Mouse (Mus musculus): ENCODE measurements at regions not wholly inside any gene's neighbourhood (a gene's known extent, or its start where the extent isn't known, plus 50 kb on each side); places are given as distances from the start of the nearest gene placed in this dataset.
"Not testable (repeated sequence)": the region's sequence is repeated elsewhere in the genome, so short reads cannot be mapped to it uniquely, and the experiment has no call there.

DNA sequence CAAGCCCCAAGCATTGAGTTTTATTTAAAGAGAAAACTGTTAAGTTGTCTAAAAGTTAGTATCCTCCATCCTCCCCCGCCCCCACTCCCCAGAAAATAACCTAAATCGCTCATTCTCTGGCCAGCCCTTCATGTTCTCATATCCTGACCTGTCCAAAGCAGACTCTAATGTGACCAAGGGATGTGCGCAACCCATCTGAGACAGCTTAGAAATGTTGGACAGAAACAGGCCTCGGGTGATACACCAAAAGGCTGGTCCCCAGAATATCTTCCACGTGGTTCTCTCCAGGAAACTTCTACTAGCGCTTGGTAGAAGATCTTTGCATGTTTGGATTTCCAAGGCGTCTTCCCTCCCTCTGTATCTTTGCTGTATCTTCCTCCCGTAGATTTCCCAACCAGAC is 482.8 kb downstream of the Tns1 start:
- no peak for DNase-seq

DNA sequence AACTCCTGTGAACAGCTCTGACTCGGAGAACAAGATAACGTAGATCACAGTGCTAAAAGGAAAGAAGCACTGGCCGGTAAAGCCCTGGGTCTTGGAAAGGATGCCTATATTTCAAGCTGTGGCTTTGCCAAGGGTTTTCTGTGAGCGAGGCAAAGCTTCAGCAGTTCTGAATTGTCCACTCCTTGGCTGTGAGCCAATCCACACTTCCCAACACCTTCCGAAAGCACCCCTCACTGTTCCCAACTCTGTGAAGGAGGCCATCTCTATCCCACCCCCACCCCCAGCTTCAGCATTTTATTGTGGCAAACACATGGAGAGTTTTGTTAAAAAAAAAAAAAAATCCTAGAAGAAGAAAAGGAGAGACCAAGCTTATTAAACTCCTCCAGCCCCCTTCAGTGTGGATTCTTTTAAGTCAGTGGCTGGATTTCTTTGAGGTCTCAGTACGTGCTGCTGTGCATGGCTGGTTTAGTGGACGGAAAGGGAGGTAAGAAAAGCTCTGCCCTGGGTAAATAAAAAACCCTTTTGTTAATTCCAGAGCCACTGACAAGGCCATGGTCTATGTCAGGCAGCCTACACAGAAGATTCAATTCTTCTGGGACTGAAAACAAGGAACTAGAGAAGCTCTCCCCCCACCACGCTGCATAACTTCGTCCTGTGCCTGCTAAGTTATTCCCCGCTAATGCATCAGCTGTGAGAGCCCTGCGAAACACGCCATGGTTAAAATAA is 483.4 kb downstream of the Tns1 start:
- no peak for DNase-seq

DNA sequence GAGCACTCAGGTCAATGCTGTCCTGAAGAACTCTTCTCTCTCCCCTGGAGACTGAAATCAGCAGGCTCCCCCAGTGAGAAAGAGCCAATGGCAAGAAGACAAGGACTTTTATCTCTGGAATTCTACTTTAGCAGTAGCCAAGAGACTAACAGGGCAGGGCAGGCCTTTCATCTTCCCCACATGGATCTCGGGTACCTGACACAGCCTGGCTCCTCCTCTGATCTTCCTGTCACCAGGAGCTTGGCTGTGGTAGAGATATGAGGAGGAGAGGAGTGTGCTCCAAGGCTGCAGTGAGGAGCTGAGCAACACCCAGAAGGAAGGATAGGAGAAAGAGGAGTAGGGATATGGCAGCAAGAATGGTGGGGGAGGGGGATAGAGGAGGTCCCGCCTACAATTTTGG is 488.5 kb downstream of the Tns1 start:
- DNase-seq: no peak

DNA sequence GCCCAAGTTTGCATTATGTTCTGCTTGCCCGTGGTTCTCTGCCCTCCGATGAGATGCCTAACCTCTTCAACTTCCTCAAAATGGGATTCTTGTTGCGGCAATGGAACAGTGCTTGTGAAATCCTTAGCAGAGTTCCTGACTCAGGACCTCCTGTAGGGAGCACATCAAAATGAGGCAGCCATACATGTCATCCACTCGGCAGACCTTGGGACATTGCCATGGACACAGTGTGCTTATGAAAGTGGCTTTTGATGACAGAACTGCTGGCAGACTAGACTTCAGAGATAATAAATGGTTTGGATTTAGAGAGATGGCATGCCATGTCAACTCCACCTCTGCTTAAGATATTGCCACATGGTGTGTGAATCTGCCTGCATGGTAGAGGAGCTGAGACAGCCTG is 489.4 kb downstream of the Tns1 start:
- no peak for DNase-seq

DNA sequence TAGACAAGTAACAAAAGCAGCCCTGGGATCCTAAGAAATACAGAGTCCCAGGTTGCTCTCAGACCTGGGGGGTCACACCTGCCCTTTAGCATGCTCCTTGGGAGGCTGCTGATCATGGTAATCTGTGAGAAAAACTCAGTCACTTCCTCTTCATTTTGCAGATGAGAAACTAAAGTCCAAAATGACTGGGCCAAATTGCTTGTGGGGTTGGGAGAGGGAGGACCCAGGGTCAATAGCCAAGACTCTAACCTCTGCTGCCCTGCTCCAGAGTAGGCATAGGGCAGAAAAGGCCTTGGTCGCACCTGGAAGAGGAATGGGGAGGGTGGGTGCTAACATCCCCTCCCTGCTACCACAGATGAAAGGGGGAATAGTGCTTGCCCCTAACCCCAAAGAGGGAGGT is 491.2 kb downstream of the Tns1 start:
- no peak for DNase-seq

DNA sequence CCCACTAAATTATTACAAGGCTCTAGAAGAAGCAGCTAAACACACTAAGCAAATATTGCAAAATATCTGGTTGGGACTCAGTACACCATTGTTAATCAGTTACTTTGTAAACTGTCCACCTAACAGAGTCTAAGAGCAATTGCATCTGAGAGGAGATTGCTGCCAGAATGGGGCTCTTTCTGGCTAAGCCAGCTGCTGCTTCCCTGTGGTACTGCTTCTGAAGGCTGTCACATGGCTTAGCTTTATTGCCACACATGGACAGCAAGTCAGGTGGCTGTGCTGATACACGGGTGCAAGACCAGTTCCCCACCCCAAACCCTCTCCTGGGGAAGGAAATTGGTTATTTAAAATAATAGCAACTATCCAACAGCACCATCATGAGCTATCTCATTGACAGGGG is 493.9 kb downstream of the Tns1 start:
- DNase-seq: no peak

DNA sequence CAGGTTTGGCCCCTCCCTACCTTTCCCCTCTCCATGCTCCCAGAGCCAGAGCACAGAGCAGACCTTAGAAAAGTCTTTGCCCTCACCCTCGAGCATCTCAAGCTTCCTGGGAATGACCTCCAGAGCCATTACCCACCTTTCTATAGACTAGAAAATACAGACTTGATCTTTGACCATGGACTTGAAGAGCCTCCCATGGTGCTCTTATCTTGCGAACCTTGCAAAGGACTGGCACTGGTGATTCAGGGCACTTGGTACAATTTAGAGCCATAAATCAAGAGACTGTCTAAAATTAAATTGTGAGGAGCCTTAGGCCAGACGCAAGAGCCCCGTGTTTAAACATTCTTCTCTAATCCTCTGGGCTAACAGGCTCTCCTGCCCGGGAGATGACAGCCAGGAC is 498.9 kb downstream of the Tns1 start:
- no peak for DNase-seq

DNA sequence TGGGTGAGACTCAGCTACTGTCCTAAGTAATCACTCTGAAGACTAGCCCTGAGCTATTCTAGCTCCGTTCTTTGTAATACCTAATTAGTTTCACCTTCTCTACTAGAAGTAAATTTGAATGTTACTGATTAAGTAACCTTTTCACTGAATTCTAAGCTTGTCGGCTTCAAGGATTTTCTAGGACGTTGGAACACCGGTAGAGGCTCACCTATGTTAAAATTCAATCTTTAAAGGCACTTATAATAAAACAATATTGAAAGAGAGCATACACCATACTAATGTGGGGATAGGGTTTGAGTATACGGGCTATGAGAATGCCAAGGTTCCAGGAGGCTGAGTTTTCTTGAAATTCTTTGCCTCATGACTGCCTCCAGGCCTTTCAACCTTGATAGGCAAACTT is 503.1 kb downstream of the Tns1 start:
- not testable (repeated sequence) for DNase-seq

DNA sequence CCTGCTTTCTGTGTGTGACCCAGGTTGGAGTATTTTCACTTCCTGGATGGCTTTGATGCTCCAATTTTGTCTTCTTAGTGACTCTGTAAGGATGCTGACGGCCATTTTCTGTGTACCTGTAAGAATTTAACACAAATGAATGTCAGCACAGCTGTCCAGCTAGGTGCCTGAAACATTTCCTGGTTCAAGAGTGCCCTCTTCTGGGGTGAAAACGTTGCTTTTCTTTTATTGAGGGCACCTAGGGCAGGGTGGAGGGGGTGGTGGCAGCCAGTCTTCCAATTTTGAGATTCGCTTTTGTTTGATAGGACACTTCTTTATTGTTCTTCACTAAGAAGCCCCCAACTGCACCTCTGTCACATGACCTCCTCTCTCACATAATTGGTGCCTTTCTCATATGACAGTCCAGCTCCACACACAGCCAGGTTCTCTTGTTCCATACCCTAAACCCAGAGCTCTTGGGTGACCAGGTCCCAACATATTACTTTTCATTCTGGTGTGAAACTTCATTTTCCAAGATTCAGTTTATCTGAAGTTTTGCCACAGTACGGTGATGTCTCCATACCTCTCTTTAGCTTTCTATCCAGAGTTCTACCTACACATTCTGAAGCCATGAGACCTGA is 505.6 kb downstream of the Tns1 start:
- peak; percentile 68 for DNase-seq

DNA sequence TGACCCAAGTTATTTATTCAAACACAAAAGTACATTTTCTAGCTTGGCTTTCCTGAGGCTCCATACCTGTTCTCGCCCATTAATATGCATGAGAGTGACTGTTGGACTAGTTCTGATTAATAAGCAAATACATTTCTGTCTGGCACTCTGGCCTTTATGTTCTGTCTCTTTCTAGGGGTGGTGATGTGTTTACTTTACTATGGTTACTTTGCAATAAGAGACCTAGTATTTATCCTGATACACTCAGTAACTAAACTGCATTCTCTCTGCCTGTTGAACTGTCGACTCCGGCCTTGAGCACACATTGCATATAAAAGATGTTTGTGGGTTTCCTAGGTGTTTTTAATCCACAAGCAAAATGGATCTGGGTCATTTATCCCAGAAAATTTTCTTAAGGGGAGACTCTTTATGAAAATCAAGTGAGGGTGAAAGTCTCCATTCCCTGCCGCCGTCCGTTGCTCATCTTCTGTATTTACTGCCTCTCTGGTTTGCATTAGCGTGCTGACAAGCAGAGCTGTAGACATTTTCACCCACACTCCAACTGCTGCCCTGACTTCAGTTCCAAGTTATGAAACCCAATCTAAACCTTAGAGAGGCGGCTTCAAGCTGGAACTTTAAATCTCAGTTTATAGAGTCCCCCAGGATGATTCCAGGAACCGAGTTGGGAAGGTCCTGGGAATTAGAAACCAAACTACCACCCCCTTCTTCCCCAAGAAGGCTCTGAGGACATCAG is 530.4 kb downstream of the Tns1 start:
- DNase-seq: no peak

DNA sequence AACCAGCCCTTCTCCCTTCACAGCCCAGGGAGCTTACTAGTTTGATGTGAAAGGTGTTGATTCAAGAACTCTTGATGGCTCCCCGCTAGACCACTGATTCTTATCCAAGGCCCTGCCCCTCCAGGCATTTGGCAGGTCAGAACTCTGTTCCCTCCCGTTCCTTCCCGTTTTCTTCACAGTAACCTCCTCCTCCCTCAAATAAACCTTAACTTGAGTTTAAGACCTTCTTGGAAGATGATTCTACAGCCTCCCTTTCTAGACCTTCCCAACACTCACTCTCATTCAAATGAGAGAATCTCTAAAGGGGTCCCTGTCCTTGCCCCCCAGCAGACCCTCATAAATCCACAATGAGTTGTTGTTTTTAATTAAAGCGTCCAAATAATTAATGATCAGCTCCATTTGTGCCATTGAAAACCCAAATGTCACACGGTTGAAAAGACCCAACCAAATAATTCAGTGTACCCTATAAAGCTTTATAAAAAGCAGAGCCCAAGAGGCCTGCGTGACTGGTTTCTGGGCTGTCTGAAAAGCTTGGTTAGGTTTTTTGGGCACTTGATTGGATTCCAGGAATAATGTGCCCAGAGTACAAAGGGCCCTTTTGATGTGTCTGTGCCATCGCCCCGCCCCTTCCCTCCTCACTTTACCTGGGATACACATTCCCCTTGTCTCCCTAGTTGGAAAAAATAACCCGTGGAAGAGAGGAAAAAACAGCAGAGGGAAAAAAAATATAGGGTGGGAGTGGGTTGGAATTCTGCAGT is 532.7 kb downstream of the Tns1 start:
- DNase-seq: no peak

DNA sequence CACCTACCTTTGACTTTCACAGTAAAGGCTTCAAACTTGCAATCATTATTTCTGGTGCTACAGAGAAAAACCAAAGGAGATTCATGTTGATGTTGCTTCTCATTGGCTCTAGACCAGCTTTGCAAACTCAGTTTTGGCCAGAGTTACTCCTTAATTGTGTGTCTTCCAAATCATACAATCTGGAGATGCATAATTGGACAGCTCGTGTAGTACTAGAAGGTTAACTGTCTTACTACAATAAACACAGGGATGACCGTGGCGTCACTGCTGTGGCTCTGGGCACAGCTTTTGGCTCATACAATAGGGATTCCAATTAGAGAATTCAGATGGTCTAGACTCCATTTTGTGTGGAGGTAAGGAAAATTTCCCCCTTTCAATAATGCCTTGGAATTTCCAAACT is 544.6 kb downstream of the Tns1 start:
- DNase-seq: no peak

DNA sequence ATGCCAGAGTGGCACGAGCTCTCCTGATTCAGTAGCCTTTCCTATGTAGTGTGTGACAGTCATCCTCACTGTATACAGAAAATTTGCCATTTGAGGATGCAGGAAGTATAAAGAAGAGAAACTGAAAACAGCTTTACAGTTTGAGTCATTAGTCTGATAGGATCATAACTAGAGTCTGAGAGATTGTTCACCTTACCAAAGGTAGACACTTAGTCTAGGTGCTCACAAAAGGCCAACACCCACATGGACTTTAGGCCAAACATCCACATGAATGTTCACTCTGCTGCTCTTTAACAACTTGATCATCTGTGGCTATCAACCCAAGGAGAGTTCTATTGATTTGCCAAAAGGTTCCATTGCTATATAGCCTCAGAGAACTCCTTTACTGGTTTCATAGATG is 547.2 kb downstream of the Tns1 start:
- no peak for DNase-seq

DNA sequence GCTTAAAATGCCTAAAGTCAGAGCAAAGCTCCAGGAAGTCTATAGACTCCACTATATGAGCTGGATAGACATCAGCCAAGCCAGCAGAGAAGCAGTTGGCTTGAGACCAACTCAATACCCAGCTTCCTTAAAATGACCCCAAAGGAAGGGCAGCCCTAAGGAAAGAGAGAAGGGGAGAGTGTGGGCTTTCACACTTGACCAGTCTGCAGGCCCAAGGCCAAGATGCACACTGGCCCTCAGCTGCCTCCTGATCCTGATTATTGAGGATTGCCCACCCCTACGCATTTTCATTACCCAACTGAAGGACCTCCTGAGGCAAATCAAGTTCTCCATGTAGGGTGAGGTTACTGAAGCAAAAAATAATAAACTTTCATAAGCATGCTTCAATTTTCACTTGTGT is 548.6 kb downstream of the Tns1 start:
- DNase-seq: no peak

DNA sequence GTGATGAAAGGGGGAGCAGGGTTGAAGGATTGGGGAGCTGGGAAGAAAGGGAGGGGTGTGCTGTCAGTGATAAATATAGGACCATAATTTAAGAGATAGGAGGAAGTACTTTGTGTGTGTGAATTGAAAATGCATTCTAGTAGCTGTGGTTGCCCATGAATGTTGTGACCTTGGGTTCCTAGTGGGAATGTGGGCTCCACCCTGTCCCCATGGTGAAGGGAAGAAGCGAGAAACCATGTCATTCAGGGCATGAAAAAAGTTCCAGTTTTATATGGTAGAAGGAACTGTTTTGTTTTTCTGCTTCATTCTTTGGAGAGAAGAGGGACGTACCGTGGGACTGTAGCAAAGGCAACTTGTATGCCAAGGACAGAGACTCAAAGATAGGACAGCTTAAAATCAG is 553.3 kb downstream of the Tns1 start:
- DNase-seq: no peak

DNA sequence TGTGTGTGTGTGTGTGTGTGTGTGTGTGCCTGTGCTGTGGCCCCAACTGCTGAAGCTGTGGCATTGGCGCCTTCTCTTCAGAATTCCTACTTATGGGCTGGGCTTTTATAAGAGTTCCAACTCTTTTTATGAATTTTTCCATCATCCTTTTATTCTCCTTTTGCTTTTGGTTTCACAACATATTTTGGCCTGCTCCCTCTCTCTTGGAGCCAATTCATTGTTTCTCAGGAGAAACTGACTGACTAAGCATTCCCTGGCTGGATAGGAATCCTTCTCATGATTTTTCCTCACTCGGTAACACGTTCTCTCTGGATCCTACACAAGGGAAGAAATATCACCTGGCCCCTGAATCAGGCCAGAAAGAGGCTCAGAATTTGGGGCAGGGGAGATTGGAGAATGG is 551.1 kb upstream of the Tnp1 start:
- DNase-seq: no peak

DNA sequence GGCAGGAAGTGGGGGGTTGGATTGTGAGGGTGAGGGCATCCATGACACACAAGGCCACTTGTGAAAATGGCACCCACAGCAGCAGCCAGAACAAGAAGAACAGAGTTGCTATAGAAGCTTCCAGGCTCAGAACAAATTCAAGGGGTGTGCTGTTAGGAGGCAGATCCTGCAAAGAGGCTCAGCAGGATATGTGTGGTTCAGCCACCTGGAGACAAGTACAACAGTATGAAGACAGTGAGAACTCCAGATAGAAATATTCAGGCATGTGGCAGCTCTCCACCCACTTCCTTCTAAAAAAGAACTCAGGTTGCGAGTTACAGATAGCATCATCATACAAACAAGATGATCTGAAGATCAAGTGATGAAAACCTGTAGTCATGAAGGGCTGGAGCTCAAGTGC is 544.9 kb upstream of the Tnp1 start:
- DNase-seq: no peak

DNA sequence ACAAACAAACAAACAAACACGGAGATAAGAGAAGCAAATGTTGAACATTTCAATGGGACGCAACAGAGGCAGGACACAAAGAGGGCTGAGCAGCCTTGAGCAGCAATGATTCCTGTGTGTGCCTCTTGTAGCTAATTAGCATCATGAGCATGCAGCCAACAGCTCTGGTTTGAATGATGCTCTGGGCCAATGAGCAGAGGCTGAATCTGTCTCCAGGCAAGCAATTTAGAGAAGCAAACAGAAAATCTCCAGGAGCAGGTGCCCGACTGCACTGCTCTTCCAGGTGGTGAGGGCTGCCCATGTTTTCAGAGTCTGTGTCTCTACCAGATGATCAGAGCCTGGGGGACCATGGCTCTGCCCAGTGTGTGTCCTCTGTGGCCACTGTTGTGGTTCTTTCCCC is 532.2 kb upstream of the Tnp1 start:
- peak; percentile 56 for DNase-seq

DNA sequence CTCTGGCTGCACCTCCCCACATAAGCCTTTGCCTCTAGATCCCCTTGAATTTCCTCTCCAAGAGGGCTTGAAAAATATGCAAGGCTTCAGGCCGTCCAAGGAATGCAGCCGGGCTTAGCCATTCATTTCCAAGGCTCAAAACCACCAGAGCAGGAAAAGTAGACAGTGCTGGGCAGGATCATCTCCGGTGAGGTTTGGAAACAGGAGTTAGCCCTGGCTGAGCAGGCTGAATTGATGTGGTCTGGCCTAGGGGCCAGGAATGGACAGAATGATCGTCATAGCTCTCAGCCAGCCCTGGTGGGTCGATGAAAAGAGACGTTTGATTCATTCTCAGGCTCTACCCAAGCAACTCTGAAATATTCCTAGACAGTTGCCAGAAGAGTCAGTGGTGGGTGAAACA is 529.7 kb upstream of the Tnp1 start:
- no peak for DNase-seq

DNA sequence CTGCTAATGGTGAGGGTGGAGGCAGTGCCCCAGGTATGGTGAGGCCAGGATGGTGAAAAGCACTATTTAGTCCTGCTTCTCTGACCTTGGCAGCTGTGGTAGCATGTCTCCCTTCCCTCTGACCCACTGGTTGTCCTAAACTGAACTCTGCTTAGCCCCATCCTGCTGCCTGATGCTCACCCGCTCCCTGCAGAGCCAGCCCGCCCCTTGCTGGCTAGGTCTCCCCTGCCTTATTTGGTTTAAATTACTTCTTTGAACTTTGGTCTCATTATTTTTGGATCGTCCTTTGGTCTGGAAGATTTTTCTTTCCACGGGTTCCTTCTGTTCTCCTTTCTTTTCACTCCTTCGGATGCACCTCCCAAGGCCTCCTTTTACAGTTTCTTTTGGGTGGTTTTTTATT is 525.7 kb upstream of the Tnp1 start:
- no peak for DNase-seq

DNA sequence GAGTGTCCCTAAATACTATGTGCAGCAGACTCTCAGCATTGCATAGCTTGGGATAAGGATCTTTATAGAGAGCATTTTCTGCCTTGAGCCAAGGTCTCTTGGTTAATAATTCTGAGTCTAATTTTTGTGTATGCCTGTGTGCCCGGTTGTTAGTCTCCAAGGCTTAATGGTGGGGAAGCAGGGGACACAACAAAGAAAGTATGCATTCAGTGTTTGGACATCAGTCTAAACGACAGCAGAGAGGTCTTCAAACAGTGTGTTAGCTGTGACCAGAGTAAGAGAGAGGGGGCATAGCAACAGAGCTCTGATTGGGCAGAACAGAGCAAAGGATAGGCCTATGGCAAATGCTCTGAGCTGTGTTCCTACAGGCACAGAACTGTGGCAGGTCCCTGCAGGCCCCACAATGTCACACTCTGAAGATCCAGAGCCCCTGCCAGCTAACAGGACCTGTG is 522.7 kb upstream of the Tnp1 start:
- DNase-seq: no peak

DNA sequence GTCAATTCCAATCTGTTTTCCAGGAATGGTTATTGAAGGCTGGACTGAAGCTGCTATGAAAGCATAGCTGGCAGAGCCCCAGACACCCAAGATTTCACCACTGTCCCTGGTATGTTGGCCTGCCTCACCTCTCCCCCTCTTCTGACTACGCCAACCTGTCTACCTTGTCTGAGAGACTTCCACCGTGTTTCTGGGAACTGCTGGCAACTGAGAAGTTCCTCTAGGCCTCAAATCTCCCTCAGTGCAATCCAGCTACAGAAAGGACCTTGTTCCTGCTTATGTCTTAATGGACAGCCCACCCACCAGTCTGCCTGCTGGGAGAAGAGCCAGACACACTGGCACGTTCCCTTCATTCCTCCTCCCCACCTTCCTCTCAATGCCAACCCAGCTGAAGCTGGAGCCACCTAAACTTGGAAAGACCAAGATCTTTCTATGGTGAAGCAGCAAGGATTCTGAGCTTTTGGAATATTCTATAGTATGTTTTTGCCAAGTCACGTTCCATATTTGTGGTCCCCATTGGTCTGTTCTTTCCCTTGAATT is 520.1 kb upstream of the Tnp1 start:
- no peak for DNase-seq

DNA sequence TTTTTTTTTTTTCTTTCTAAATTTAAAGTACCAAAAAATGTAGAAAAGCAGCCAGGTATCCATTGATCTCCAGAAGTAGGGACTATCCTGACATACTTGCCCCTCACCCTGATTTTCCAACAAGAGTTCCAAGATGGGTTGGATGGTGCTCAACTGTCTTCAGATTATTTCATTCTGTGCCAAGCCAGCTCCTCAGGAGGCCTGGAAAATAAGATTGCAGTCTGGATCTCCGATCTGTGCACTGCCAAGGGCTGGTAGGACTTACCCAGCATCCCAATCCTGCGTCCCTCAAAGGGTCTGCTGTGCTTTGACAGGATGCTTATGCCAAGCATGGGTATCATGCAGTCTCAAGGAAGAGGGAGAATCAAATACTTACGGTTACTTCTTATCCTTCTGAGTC is 517.8 kb upstream of the Tnp1 start:
- peak; percentile 37 for DNase-seq

All from cerebellum, adult 9-11 months (tissue).